Mouse (Mus musculus) heart, adult 11 months (tissue): ENCODE measurements at regions not wholly inside any gene's neighbourhood (a gene's known extent, or its start where the extent isn't known, plus 50 kb on each side); places are given as distances from the start of the nearest gene placed in this dataset.
A peak's percentile ranks its signal among the peaks of the same experiment; 100 is the strongest.
"Not testable (repeated sequence)": the region's sequence is repeated elsewhere in the genome, so short reads cannot be mapped to it uniquely, and the experiment has no call there.

Source experiments
- DNase-seq: peaks from one replicate; pipeline ENCODE4 v3.0.0; 2022

GRCm38 (mm10) chr13:74563483-74564330 lies 69.9 kb upstream of the Zfp825 start:
- DNase-seq = peak; percentile 99

- DNase-seq = not testable (repeated sequence)
Measured at GRCm38 (mm10) chr13:74564331-74564727, 70.5 kb upstream of the Zfp825 start.

- not testable (repeated sequence) for DNase-seq
Measured at GRCm38 (mm10) chr13:74569967-74570366, 69.4 kb upstream of the Erap1 start.
